Mouse (Mus musculus): ENCODE measurements around the gene Rcor1.

DNA sequence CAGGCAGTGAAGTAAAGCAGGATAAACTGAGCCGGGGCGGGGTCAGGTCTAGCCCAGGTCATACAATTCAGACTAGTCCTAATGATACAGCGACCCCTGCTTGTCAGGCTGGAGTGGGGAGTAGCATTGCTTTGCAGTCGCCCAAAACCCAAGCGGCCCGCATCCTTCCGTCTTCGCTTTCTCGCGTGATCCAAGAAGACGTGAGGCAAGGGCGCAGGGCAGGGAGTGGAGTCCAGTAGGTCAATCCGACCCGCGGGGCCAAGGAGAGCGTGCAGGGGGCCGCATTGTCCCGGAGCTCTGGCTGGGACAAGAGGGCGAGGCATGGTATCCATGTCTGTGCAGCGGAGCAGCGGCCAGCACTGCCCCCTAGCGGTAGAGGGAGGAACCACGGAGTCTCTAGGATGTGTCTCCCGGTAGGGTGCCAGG, 47.0 kb upstream of the Rcor1 start:
- peak; percentile 47; the same call in 1 of the 2 replicates for TF ChIP-seq POLR2A (IDR thresholded peaks at IDR 0.05; ENCODE audit: borderline replicate concordance, control insufficient read depth, low read depth, low read length)
- peak; percentile 94 for TF ChIP-seq CTCF (IDR thresholded peaks at IDR 0.05; ENCODE audit: control insufficient read depth, insufficient read depth, low read length)

Measured in bone marrow, adult 2 months (tissue).